Mouse (Mus musculus) cerebellum, adult 2 months (tissue): ENCODE measurements at regions not wholly inside any gene's neighbourhood (a gene's known extent, or its start where the extent isn't known, plus 50 kb on each side); places are given as distances from the start of the nearest gene placed in this dataset.

Experiments
- DNase-seq, 2 experiments: peaks; one replicate each; pipeline ENCODE4 v3.0.0; 2021
- H3K27ac ChIP-seq: fragments of 200-500 bp; 2 replicates; pipeline ENCODE4 v1.5.1; 2012; ENCODE audit warnings: low read length, control low read depth, inconsistent platforms; ENCODE audit not compliant: insufficient read depth
- H3K27me3 ChIP-seq: fragments of 200-500 bp; 2 replicates; pipeline ENCODE4 v1.6.1; 2012; ENCODE audit warnings: inconsistent platforms, mild to moderate bottlenecking, low read length, moderate library complexity; ENCODE audit not compliant: control insufficient read depth, insufficient read depth
- H3K4me1 ChIP-seq: fragments of 200-500 bp; 2 replicates; pipeline ENCODE4 v1.6.1; 2011; ENCODE audit warnings: low read length; ENCODE audit not compliant: control insufficient read depth, insufficient read depth
- H3K4me3 ChIP-seq: fragments of 200-500 bp; replicated peaks from 2 replicates; pipeline ENCODE3; 2011; ENCODE audit warnings: mild to moderate bottlenecking, low read depth, low read length, control low read depth; ENCODE audit not compliant: insufficient read depth
- CTCF ChIP-seq: fragments of 200-500 bp; IDR thresholded peaks from 2 replicates; pipeline ENCODE4 v1.5.1; 2011; ENCODE audit warnings: low read depth, mild to moderate bottlenecking, control low read depth, low read length, moderate library complexity, borderline replicate concordance; ENCODE audit not compliant: insufficient read depth
- POLR2A ChIP-seq: fragments of 200-500 bp; IDR thresholded peaks from 2 replicates; pipeline ENCODE4 v1.6.1; 2011; ENCODE audit warnings: low read length, control low read depth, borderline replicate concordance; ENCODE audit not compliant: insufficient read depth
- WGBS: fragments of 180-500 bp; shearing (Covaris S2); methylation state at CpG from one replicate; pipeline ENCODE4 v1.1.7; 2018; 5-methylcytosine and 5-hydroxymethylcytosine counted together

DNA sequence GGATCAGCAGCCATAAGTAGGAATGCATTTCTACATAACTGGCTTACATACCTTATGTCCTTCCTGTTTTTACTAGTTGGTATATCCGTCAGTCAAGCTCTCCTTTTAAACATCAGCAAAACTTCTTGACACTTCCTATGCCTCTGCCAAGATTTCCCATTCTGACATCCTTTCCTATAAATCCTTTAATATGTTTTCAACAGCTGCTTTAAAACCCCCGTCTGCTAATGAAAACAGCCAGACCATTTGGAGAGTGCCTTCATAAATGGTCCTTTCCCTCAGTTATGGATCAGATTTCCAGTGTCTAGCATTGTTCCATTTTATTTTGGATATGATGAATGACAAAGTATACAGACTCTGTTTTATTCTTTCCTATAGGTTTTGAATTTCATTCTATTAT, 270.7 kb upstream of the Rgmb start:
- Histone ChIP-seq H3K27ac (no peak overlapping the region), H3K27me3 (no peaks in the 10 kb centered on the region), H3K4me3 (no peak overlapping the region), H3K4me1 (no peaks in the 10 kb centered on the region)
- TF ChIP-seq CTCF, result no peak
- TF ChIP-seq POLR2A, result no peak
- 66% methylated on average over 2 of the region's 2 CpGs for WGBS
- DNase-seq, result no peak

DNA sequence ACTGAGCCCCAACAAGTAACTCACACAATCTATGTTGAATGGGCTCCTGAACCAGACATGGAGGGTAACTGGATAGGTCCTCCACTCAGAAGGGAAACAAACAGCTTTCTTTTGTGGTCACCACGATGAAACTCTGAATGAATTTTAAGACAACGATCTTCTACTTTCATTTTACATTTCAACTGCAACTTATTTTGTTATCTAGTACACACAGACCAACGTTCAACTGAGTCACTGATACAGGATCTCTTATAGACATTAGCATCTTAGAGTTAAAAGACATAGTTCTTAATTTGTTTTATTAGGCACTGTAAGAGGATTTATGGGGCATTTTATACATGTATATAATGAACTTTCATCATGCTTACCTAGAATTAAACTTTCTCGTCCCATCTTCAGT, 262.1 kb upstream of the Rgmb start:
- Histone ChIP-seq H3K4me3 (no peak overlapping the region), H3K4me1 (no peaks in the 10 kb centered on the region), H3K27me3 (no peaks in the 10 kb centered on the region), H3K27ac (no peak overlapping the region)
- DNase-seq, result no peak
- TF ChIP-seq CTCF (no peak), POLR2A (no peak)
- 87% methylated on average over 4 of the region's 4 CpGs for WGBS

DNA sequence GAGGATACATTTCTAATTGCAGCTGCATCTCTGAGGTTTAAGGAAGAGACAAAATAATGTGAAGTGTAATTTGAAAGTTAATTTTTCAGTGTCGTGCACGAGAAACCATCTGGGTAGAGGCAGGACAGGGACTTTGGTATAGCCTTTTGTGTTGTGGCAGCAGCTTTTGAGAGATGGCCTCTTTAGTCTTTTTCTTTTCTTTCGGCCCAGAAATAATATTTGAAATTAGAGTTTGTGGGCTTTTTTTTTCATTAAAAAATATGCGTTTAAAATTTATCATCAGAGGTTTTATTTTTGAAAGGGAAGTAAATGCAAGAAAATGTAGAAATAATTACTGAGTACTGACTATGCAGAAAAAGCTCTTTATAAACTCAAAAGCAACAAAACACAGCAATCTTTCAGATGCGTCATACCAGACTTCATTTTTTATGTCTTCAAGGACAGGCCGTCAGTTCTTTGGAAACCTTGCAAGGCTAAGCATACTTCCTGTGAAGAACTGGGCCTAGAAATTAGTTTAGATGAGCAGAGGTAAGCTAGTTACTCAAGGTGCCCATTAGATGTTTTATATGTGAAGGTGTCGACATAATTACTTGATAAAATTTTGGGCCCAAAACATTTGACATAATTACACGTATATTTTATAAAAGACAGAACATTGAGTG, 258.9 kb upstream of the Rgmb start:
- no peak for DNase-seq
- no peak overlapping the region for H3K27ac ChIP-seq
- H3K4me1 ChIP-seq, result no peaks in the 10 kb centered on the region
- H3K27me3 ChIP-seq, result no peaks in the 10 kb centered on the region
- WGBS, result 81% methylated on average over 8 of the region's 8 CpGs
- TF ChIP-seq CTCF (no peak), POLR2A (no peak)
- no peak overlapping the region for H3K4me3 ChIP-seq

DNA sequence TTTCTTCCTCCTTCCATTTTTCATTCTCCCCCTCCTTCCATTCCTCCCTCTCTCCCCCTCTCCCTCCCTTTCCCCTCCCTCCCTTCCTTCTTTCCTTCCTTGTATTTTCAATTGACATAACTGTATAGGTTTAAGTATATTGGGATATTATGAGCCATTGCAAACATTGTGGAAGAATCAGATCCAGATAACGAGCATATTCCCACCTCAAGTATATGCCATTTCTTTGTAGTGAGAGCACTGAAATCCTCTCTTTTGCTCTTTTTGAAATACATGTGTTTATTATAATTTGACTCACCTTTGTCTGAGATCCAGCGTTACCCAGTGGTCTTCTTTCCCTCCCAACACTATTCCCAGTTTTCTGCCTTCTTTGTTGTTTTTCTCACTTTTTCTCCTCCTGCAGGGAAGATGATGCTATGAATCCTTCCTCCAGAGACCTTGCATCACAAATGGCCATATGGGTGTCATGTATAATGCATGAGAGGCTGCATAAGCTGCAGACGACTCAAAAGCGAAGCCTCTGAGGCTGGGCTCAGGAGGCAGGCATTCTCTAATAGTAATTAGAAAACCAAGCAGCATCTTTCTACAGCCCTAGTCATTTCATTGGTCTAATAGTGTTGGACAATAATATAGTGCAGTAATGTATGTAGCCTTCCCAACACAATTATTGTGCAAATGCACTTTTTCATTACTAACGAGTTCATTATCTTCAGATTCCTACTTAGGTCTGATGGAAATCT, 258.2 kb upstream of the Rgmb start:
- no peak overlapping the region for H3K27ac ChIP-seq
- no peak overlapping the region for H3K4me3 ChIP-seq
- no peak for DNase-seq
- H3K27me3 ChIP-seq, result no peaks in the 10 kb centered on the region
- TF ChIP-seq CTCF (no peak), POLR2A (no peak)
- WGBS, result 40% methylated on average over 5 of the region's 5 CpGs
- no peaks in the 10 kb centered on the region for H3K4me1 ChIP-seq

DNA sequence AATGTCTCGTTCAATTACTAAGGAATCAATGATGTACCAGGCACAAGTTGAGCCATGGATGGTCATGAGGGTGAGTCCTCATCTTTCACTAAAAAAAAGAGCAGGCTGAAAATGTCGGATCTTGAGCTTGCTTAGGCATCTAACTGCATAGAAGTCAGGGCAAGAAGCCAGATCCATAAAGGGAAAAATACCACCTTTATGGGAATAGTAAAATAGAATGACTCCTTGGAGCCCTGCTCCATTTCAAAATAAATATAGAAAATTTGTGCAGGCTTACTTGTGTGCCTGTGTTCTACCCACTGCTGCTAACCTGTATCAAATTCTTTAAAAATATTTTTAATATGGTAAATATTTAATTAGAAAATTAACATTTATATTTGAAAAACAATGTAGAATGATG, 256.2 kb upstream of the Rgmb start:
- 67% methylated on average over 2 of the region's 2 CpGs for WGBS
- Histone ChIP-seq H3K4me1 (no peaks in the 10 kb centered on the region), H3K27me3 (no peaks in the 10 kb centered on the region), H3K27ac (no peak overlapping the region), H3K4me3 (no peak overlapping the region)
- DNase-seq, result no peak
- no peak for TF ChIP-seq POLR2A
- no peak for TF ChIP-seq CTCF

DNA sequence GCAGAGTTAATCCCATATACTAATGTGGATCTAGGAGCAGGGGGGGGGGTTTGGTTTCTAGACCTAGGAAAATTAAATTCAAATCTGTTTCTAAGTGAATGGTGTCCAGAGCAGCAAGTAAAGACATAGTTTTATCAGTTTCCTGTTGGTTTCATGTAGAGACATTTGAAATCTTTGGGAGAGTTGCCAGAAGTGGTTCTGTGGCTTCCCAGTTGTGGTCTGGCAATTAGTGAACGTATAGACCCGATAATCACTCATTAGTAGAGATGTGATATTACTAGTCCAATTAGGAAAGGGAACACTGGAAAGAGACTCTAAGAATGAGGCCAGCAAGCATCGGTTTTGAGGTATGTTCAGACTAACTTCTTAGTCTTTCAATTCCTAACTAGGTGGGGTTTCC, 252.0 kb upstream of the Rgmb start:
- H3K27me3 ChIP-seq, result no peaks in the 10 kb centered on the region
- TF ChIP-seq POLR2A, result no peak
- TF ChIP-seq CTCF, result no peak
- H3K27ac ChIP-seq, result no peak overlapping the region

DNA sequence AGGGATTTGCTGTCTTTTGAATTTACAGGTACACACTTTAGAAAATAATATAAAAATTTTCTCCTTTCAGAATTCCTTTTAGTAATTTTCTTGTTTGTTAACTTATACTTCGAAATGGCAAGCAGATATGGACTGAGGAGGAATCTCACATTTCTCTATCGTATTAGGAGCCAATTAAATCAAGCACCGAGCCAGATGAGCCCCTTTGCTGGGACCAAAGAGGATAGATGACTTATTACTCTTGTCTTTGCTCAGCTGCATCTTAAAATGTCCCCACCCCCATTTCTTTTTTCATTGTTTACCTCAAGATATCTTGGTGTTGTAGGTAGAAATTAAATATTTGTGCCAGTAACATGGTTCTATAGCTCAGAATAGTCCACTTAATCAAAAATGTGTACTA, 247.7 kb upstream of the Rgmb start:
- Histone ChIP-seq H3K27ac (no peak overlapping the region), H3K4me1 (no peaks in the 10 kb centered on the region), H3K27me3 (no peaks in the 10 kb centered on the region), H3K4me3 (no peak overlapping the region)
- no peak for TF ChIP-seq POLR2A
- TF ChIP-seq CTCF, result no peak
- WGBS, result 73% methylated on average over 3 of the region's 3 CpGs
- DNase-seq, result no peak

More for the DNA sequence above, 252.0 kb upstream of the Rgmb start:
- Histone ChIP-seq H3K4me1 (no peaks in the 10 kb centered on the region), H3K4me3 (no peak overlapping the region)
- 80% methylated on average over 3 of the region's 3 CpGs for WGBS
- DNase-seq, result no peak

DNA sequence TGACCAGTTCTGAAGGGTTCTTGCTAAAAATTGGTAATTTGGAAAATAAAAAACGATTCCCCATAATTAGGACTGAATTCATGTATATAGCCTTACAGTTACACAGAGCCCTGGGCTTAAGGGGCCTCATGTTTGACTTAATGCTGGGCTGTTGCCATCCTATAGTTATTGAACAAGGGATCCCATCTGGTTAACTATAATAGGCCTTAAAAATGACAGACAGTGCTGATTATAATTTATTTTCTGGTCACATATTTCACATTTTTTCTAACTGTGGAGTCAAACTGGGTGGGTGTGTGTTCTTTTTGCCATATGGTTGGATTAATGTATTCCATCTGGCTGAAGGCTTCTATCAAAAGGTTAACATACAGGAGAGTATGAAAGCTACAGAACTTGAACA, 238.5 kb upstream of the Rgmb start:
- 30% methylated on average over 1 of the region's 1 CpGs for WGBS
- H3K4me3 ChIP-seq, result no peak overlapping the region
- no peak overlapping the region for H3K27ac ChIP-seq
- no peak for DNase-seq
- no peaks in the 10 kb centered on the region for H3K4me1 ChIP-seq
- TF ChIP-seq CTCF, result no peak
- TF ChIP-seq POLR2A, result no peak
- no peaks in the 10 kb centered on the region for H3K27me3 ChIP-seq
